Mouse (Mus musculus): ENCODE measurements around the gene Olfr1393. TPM values are rescaled to one million over a fixed set of nuclear protein-coding genes. Genes with fewer than 3 reads are reported as not detected.

Gene Olfr1393
- polyA plus RNA-seq, 1 experiment from 2014 or later = 0.04 TPM

DNA sequence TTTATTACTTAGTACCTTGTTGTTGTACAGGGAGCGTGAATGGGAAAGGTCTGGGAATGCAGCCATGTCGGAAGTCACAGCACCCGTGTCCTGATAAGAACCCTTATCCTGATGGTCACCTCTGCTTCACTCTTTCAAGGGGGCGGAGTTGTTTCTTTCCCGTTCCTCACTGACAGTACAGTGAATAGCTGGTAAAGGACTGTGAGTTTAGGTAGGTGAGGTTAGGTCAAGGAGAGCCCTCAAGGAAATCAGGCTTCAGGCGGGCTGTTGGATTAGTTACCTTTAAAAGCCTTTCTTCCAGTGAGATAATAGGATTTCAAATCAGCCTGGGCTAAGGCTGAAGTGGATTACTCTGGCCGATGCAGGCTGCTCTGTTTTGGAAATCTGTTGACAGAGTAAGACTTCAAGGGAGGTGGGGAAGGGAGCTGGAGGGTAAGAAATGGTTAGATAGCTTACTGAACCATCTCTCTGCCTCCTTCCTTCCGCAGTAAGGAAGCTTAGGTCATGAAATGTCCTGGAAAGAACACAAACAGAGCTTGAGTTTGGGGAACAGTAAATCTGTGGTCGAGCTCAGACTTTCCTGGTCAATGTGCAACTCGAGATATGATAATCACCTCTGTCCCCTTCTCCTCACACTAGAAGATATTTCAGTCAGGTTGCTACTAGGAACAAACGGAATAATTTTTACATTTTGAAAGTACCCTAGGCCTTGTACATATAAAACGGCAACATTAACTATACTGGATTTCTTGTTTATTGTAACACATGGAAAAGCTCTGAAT, 32.3 kb upstream of the Olfr1393 start:
- WGBS = 25% methylated on average over 12 of the region's 12 CpGs
- no peak for DNase-seq (ENCODE audit: low spot score)
- H3K9me3 ChIP-seq (replicated peaks) = no peaks in the 10 kb centered on the region
- H3K27me3 ChIP-seq (ENCODE audit: low read depth, poor library complexity, severe bottlenecking) = no peaks in the 10 kb centered on the region
- peaks cover 65% of the 10 kb centered on the region for H3K4me1 ChIP-seq
- H3K27ac ChIP-seq (replicated peaks) = no peak overlapping the region; the same call in 1 of the 2 replicates
- no peaks in the 10 kb centered on the region for H3K36me3 ChIP-seq
- peak overlapping the region; percentile 69 for H3K4me3 ChIP-seq

GRCm38 (mm10) chr11:49246523-49246922, 31.6 kb upstream of the Olfr1393 start:
- Histone ChIP-seq H3K27ac (replicated peaks) (no peak overlapping the region), H3K4me1 (peaks cover 72% of the 10 kb centered on the region), H3K27me3 (ENCODE audit: low read depth, poor library complexity, severe bottlenecking) (no peaks in the 10 kb centered on the region), H3K36me3 (no peaks in the 10 kb centered on the region), H3K9me3 (replicated peaks) (no peaks in the 10 kb centered on the region), H3K4me3 (no peak overlapping the region)
- WGBS = 90% methylated on average over 4 of the region's 4 CpGs
- no peak for DNase-seq (ENCODE audit: low spot score)

DNA sequence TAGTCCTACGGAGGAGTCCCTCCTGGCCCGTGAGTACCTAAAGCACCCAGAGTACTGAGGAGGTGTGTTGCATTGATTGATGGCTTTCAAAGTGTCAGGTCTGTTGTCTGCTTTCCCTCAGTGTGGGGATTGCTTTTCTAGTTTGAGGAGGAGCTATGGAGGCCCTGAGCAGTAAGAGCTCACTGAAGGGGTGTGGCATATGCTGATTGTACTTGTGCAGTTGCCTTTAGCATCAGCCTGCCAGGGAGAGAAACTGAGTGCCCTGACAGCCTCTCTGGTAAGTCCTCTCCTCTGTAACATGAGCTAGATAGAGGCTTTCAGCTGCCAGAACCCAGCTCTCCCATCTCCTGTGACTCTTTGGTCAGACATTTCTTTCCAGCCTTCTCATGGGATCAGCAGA, 30.8 kb upstream of the Olfr1393 start:
- 0 out of 2 replicates have a peak, but pooled peaks cover 6% of the 10 kb centered on the region for H3K36me3 ChIP-seq
- H3K4me1 ChIP-seq = peaks cover 78% of the 10 kb centered on the region
- no peak for DNase-seq (ENCODE audit: low spot score)
- no peaks in the 10 kb centered on the region for H3K27me3 ChIP-seq (ENCODE audit: low read depth, poor library complexity, severe bottlenecking)
- no peak overlapping the region for H3K27ac ChIP-seq (replicated peaks)
- WGBS = 72% methylated on average over 2 of the region's 2 CpGs
- H3K4me3 ChIP-seq = no peak overlapping the region
- H3K9me3 ChIP-seq (replicated peaks) = no peaks in the 10 kb centered on the region

DNA sequence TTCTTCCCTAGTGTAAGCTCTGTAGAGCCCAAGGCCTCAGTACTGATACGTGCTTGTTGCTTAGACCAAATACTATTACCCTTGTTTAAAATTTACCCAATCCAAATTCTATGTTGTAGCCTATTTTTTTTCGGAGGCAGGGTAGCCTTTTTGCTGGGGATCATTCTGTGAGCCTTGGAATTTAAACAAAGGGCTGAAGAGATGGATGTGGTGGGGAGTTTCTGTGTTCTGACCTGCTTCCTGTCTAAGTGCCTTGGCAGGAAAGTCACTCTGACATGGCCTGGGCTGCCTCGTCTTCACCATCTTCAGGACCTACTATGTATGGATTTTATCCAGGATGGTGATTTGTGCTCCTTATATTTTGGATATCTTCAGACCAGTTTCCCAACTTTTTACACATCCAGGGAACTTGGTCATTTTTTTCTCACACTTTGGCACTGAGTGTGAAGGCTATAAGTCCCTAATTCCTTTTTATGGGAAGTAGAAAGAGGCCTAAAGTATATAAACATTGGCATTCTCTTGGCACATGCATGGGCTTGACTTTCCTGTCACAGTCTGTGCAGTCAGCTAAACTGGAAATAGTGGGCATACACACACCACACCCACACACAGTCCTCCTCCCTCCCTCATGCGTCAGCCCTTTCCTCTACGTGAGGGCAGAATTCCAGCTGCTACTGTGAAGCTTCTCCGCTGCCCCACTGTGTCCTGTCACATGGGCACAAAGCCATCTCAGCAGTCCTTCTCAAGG, 29.7 kb upstream of the Olfr1393 start:
- H3K27ac ChIP-seq (replicated peaks) = no peak overlapping the region
- peaks cover 70% of the 10 kb centered on the region for H3K4me1 ChIP-seq
- H3K36me3 ChIP-seq = peaks cover 15% of the 10 kb centered on the region
- no peak overlapping the region for H3K4me3 ChIP-seq
- H3K9me3 ChIP-seq (replicated peaks) = no peaks in the 10 kb centered on the region
- H3K27me3 ChIP-seq (ENCODE audit: low read depth, poor library complexity, severe bottlenecking) = no peaks in the 10 kb centered on the region
- 60% methylated on average over 6 of the region's 6 CpGs for WGBS
- DNase-seq (ENCODE audit: low spot score) = no peak

DNA sequence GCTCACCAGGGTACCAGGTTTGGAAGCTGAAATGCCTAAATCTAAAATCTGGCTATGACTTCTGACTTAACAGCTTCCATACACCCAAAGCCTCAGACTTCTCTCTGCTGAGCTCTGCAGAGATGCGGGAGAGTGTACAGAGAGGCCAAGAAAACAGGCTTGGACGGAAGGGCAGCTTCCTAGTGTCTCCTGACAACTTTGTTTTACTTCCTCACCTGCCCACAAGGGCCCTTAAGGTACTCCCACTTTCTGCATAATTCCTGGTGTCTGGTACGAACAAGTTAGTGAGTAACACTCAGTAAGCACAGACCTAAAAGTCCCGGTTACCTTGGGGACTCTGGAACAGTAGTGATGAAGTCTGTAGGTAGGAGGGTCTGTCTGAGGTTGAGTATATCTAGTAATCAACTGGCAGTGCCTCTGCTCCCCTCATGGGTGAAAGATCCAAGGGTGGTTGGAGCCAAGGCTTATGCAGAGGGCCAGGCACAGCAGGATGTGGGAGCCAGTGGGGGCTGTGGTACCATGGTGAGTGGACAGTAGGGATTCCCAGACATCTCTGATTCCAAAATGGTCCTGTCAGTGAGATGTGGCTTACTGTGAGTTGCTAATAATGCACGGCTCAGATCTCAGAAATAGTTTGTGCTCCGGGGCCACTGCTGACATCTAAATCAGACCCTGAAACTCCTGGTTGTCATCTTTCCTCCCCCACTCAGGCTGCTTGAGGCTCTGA, 29.0 kb upstream of the Olfr1393 start:
- DNase-seq (ENCODE audit: low spot score) = no peak
- no peak overlapping the region for H3K4me3 ChIP-seq
- H3K36me3 ChIP-seq = peaks cover 22% of the 10 kb centered on the region
- H3K27ac ChIP-seq (replicated peaks) = peak overlapping the region; percentile 92; the same call in 1 of the 2 replicates
- peaks cover 68% of the 10 kb centered on the region for H3K4me1 ChIP-seq
- no peaks in the 10 kb centered on the region for H3K27me3 ChIP-seq (ENCODE audit: low read depth, poor library complexity, severe bottlenecking)
- 67% methylated on average over 6 of the region's 6 CpGs for WGBS
- no peaks in the 10 kb centered on the region for H3K9me3 ChIP-seq (replicated peaks)

GRCm38 (mm10) chr11:49249811-49250421, 28.2 kb upstream of the Olfr1393 start:
- Histone ChIP-seq H3K4me3 (peak overlapping the region; percentile 71), H3K27me3 (ENCODE audit: low read depth, poor library complexity, severe bottlenecking) (no peaks in the 10 kb centered on the region), H3K27ac (replicated peaks) (peak overlapping the region; percentile 92), H3K9me3 (replicated peaks) (no peaks in the 10 kb centered on the region), H3K36me3 (peaks cover 30% of the 10 kb centered on the region), H3K4me1 (peaks cover 60% of the 10 kb centered on the region)
- WGBS = 28% methylated on average over 10 of the region's 10 CpGs
- no peak for DNase-seq (ENCODE audit: low spot score)

DNA sequence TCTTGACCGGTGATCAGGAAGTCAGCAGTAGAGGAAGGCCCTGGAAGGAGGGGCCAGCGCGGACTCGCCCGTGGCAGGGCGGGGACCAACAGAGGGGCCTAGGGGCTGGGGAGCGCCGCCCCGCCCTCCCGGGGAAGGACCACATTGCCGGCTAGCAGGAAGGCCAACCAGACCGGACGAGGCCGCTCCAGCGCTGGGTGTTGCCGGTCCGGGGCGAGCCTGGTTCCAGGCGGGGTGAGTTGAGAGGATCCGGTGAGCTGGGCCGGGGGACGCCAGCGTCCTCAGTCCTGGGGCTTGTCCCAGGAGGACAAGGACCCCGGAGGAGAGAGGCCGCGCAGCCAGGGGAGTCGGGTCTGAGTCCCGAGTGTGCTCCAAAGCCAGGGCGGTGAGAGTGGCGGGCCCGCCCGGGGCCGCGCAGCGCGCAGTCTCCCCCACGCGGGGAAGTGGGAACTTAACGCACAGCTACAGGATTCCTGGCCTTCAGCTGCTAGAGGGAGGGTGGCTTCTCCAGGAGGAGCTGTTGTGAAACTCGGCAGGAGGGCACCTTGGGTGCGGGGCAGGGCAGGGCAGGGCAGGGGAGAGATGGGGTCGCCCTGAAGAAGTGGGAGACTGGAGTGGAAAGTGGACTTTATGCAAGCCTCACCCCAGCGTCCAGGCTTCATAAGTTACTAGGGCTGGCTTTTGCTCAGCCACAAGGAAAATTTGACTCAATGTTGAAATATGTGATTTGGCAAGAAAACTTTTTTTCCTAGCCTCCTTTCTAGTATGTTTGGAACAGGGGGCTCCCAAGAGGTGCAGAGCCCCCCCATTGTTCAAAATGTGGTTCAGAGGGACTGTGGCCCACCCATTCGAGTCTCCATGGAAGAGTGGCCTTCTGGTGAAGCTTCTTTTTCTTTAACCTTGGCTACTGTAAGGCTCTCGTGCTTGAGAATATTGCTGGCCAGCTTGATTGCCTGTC, 27.4 kb upstream of the Olfr1393 start:
- Histone ChIP-seq H3K27ac (replicated peaks) (peak overlapping the region; percentile 92), H3K9me3 (replicated peaks) (no peaks in the 10 kb centered on the region), H3K4me1 (peaks cover 52% of the 10 kb centered on the region), H3K36me3 (peaks cover 38% of the 10 kb centered on the region), H3K4me3 (peak overlapping the region; percentile 71), H3K27me3 (ENCODE audit: low read depth, poor library complexity, severe bottlenecking) (no peaks in the 10 kb centered on the region)
- WGBS = 2% methylated on average over 45 of the region's 45 CpGs
- peak; percentile 84 for DNase-seq (ENCODE audit: low spot score)

DNA sequence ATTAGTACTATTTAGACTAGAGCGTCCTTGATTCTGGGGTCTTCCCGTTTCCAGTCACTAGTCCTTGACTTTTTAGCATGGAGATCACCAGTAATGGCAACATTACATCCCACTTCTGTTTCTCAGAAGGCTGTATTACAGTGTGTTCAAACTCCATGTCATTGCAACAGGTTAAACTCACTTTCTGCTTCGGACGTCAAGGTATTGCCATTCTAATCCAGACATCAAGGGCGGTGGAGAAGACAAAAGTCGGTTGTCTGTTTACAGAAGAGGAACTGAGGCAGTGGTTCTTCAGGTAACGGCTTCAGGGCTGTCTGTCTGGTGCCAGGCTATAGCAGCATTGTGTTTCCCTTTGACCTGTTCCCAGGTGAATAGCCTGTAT, 26.7 kb upstream of the Olfr1393 start:
- no peaks in the 10 kb centered on the region for H3K9me3 ChIP-seq (replicated peaks)
- 78% methylated on average over 7 of the region's 7 CpGs for WGBS
- H3K4me3 ChIP-seq = peak overlapping the region; percentile 71
- peaks cover 47% of the 10 kb centered on the region for H3K4me1 ChIP-seq
- no peak for DNase-seq (ENCODE audit: low spot score)
- H3K27ac ChIP-seq (replicated peaks) = peak overlapping the region; percentile 92; the same call in 1 of the 2 replicates
- no peaks in the 10 kb centered on the region for H3K27me3 ChIP-seq (ENCODE audit: low read depth, poor library complexity, severe bottlenecking)
- H3K36me3 ChIP-seq = peaks cover 41% of the 10 kb centered on the region

GRCm38 (mm10) chr11:49252048-49252447, 26.1 kb upstream of the Olfr1393 start:
- DNase-seq (ENCODE audit: low spot score) = no peak
- Histone ChIP-seq H3K9me3 (replicated peaks) (no peaks in the 10 kb centered on the region), H3K4me1 (peaks cover 40% of the 10 kb centered on the region), H3K4me3 (no peak overlapping the region), H3K27ac (replicated peaks) (no peak overlapping the region), H3K36me3 (peaks cover 46% of the 10 kb centered on the region), H3K27me3 (ENCODE audit: low read depth, poor library complexity, severe bottlenecking) (no peaks in the 10 kb centered on the region)
- 94% methylated on average over 5 of the region's 5 CpGs for whole genome bisulfite sequencing

- Histone ChIP-seq H3K9me3 (replicated peaks) (no peaks in the 10 kb centered on the region), H3K27me3 (ENCODE audit: low read depth, poor library complexity, severe bottlenecking) (no peaks in the 10 kb centered on the region), H3K27ac (replicated peaks) (no peak overlapping the region), H3K4me3 (no peak overlapping the region), H3K4me1 (peaks cover 36% of the 10 kb centered on the region), H3K36me3 (peaks cover 51% of the 10 kb centered on the region)
- DNase-seq (ENCODE audit: low spot score) = no peak
- WGBS = 94% methylated on average over 6 of the region's 6 CpGs
Observed at GRCm38 (mm10) chr11:49253035-49253434, 25.1 kb upstream of the Olfr1393 start.

- DNase-seq (ENCODE audit: low spot score) = no peak
- no peaks in the 10 kb centered on the region for H3K4me1 ChIP-seq
- peaks cover 60% of the 10 kb centered on the region for H3K36me3 ChIP-seq
- H3K4me3 ChIP-seq = no peak overlapping the region
- no peaks in the 10 kb centered on the region for H3K27me3 ChIP-seq (ENCODE audit: low read depth, poor library complexity, severe bottlenecking)
- H3K9me3 ChIP-seq (replicated peaks) = no peaks in the 10 kb centered on the region
- 97% methylated on average over 2 of the region's 2 CpGs for WGBS
- H3K27ac ChIP-seq (replicated peaks) = no peak overlapping the region
Observed at GRCm38 (mm10) chr11:49259296-49259695, 18.8 kb upstream of the Olfr1393 start.
